Mouse (Mus musculus) olfactory bulb, adult 2 months (tissue): Measurements from ENCODE around the gene Prkar1a.

Experiments used
- CTCF ChIP-seq: fragments of 200-500 bp; IDR thresholded peaks from 2 replicates; pipeline ENCODE4 v1.5.1; 2012; ENCODE audit warnings: low read depth, mild to moderate bottlenecking, low read length, moderate library complexity; ENCODE audit not compliant: insufficient read depth
- POLR2A ChIP-seq: fragments of 200-500 bp; IDR thresholded peaks from 2 replicates; pipeline ENCODE4 v1.6.1; 2012; ENCODE audit warnings: mild to moderate bottlenecking, low read depth, low read length, moderate library complexity; ENCODE audit not compliant: insufficient read depth

GRCm38 (mm10) chr11:109672396-109672795 is 23.2 kb downstream of the Prkar1a start:
- TF ChIP-seq CTCF, result no peak
- no peak for TF ChIP-seq POLR2A
